Mouse (Mus musculus): ENCODE data around the gene Mboat2. TPM values are rescaled to one million over a fixed set of nuclear protein-coding genes. Genes with fewer than 3 reads are reported as not detected.

The Mboat2 gene
- polyA plus RNA-seq, 1 experiment from 2014 or later = 70.8 TPM

DNA sequence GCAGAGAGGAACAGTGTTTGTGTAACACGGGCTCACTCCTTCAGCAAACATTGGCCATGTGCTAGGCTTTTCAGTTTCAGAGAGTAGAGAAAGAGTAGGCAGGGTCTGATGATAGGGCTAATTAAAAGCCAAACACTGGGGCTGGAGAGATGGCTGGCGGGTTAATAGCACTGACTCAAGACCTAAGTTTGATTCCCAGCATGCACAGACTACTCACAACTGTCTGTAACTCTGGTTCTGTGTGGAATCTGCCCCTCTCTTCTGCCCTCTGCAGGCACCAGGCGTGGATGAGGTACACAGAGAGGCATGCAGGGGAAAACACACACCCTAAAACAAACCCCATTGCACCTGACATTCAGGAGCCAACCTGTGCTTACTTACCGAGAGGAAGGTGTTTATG is 14.7 kb downstream of the Mboat2 start:
- H3K4me3 ChIP-seq (replicated peaks; ENCODE audit: low read length) = no peak overlapping the region
- no peak overlapping the region for H3K27ac ChIP-seq (ENCODE audit: low read length)
- H3K9me3 ChIP-seq (ENCODE audit: control insufficient read depth, low read length) = no peaks in the 10 kb centered on the region
- no peaks in the 10 kb centered on the region for H3K36me3 ChIP-seq (ENCODE audit: control insufficient read depth, insufficient read depth)
- 76% methylated on average over 4 of the region's 4 CpGs for WGBS
- H3K27me3 ChIP-seq (replicated peaks; ENCODE audit: control insufficient read depth, insufficient read depth, low read length) = no peaks in the 10 kb centered on the region
- no peak overlapping the region for H3K9ac ChIP-seq (replicated peaks; ENCODE audit: low read depth, low read length)
- no peak for ATAC-seq
- peaks cover 32% of the 10 kb centered on the region for H3K4me1 ChIP-seq (replicated peaks; ENCODE audit: control insufficient read depth, insufficient read depth, low read length)
- no peak overlapping the region for H3K4me2 ChIP-seq (ENCODE audit: low read length)

DNA sequence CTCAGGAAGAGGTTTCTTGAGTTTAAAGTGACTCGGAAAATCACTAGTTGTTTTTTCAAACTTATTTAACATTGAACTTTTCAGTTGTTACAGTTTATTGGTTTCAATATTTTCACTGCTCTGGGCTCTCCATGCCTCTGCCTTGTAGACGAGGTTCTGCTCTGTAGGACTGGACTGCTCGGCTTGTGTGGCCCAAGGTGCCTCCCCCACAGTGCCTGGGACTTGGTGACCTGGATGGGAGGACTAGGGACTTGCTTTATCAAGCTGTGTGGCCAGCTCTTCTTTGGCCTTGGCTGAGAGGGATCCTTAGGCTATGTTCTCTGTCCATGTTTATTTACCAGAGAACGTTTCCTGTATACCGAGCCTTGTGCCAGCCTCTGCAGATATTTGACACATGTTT is 17.4 kb downstream of the Mboat2 start:
- no peak overlapping the region for H3K4me2 ChIP-seq (ENCODE audit: low read length)
- H3K4me1 ChIP-seq (replicated peaks; ENCODE audit: control insufficient read depth, insufficient read depth, low read length) = peaks cover 9% of the 10 kb centered on the region
- H3K9ac ChIP-seq (replicated peaks; ENCODE audit: low read depth, low read length) = no peak overlapping the region
- no peak overlapping the region for H3K27ac ChIP-seq (ENCODE audit: low read length)
- no peak for ATAC-seq
- H3K9me3 ChIP-seq (ENCODE audit: control insufficient read depth, low read length) = no peaks in the 10 kb centered on the region
- no peak overlapping the region for H3K4me3 ChIP-seq (replicated peaks; ENCODE audit: low read length)
- H3K36me3 ChIP-seq (ENCODE audit: control insufficient read depth, insufficient read depth) = no peaks in the 10 kb centered on the region
- 87% methylated on average over 5 of the region's 5 CpGs for whole genome bisulfite sequencing
- no peaks in the 10 kb centered on the region for H3K27me3 ChIP-seq (replicated peaks; ENCODE audit: control insufficient read depth, insufficient read depth, low read length)

DNA sequence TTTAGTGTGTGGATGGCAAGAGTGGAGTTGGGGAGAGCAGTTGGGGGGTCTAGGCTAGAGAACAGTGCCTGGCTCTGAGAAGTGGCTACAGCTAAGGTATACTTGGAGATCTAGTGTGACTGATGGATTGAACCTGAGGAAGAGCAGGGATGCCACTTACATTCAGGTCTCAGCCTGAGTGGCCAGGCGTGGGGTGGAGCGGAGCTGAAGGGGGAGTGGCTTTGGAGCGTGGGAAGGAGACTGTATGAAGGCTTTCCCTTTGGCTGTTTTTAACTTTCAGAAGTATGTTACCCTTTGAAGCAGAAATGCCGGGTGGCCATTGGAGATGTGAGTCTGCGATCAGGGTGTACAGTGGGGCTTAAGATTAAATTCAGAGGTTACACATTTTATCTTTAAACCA is 26.7 kb downstream of the Mboat2 start:
- Histone ChIP-seq H3K9me3 (ENCODE audit: control insufficient read depth, low read length) (no peaks in the 10 kb centered on the region), H3K9ac (replicated peaks; ENCODE audit: low read depth, low read length) (no peak overlapping the region), H3K27me3 (replicated peaks; ENCODE audit: control insufficient read depth, insufficient read depth, low read length) (no peaks in the 10 kb centered on the region), H3K27ac (ENCODE audit: low read length) (no peak overlapping the region), H3K4me3 (replicated peaks; ENCODE audit: low read length) (no peak overlapping the region), H3K36me3 (ENCODE audit: control insufficient read depth, insufficient read depth) (no peaks in the 10 kb centered on the region), H3K4me1 (replicated peaks; ENCODE audit: control insufficient read depth, insufficient read depth, low read length) (peaks cover 22% of the 10 kb centered on the region), H3K4me2 (ENCODE audit: low read length) (no peak overlapping the region)
- no peak for ATAC-seq
- 77% methylated on average over 5 of the region's 5 CpGs for WGBS

DNA sequence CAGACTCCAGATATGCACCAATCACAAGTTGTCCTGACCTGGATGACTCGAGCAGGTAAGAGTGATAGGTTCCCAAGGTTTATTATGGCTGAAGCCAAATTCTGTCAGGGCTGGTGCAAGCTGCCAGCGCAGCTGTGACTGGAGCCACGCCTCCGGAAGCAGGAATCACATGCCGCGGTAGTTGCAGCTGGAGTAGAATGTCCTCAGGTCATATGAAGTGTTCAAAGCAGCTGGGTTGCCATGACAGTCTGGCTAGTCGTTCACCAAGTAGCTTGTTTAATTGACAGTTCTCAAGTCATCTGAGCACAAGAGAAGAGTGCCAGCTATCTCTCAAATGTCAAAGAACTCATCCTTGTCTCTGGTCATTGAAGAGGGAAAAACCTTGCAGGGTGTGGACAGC is 28.7 kb downstream of the Mboat2 start:
- no peak for ATAC-seq
- WGBS = 74% methylated on average over 7 of the region's 7 CpGs
- peaks cover 25% of the 10 kb centered on the region for H3K4me1 ChIP-seq (replicated peaks; ENCODE audit: control insufficient read depth, insufficient read depth, low read length)
- no peaks in the 10 kb centered on the region for H3K36me3 ChIP-seq (ENCODE audit: control insufficient read depth, insufficient read depth)
- H3K27me3 ChIP-seq (replicated peaks; ENCODE audit: control insufficient read depth, insufficient read depth, low read length) = no peaks in the 10 kb centered on the region
- H3K4me2 ChIP-seq (ENCODE audit: low read length) = no peak overlapping the region
- no peak overlapping the region for H3K4me3 ChIP-seq (replicated peaks; ENCODE audit: low read length)
- no peaks in the 10 kb centered on the region for H3K9me3 ChIP-seq (ENCODE audit: control insufficient read depth, low read length)
- H3K9ac ChIP-seq (replicated peaks; ENCODE audit: low read depth, low read length) = no peak overlapping the region
- no peak overlapping the region for H3K27ac ChIP-seq (ENCODE audit: low read length)

DNA sequence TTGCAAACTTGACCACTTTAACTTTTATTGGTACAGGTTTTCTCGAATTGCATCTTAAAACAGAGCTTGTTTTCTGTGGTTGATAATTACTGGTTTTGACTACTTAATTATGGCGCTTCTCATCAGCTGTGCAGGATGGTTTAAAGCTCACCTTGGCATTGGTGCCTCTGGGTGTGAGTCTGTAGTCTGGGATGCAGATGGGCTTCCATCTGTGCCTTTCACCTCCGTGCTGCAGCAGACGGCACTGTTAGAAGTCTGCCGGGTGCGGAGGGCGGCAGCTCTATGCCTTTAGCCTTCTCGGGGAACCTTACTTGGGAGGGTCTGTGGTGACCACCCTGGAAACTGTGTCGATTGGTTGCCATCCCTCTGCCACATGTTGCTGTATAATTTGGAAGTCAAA is 29.8 kb downstream of the Mboat2 start:
- 45% methylated on average over 9 of the region's 9 CpGs for WGBS
- Histone ChIP-seq H3K9me3 (ENCODE audit: control insufficient read depth, low read length) (no peaks in the 10 kb centered on the region), H3K9ac (replicated peaks; ENCODE audit: low read depth, low read length) (no peak overlapping the region), H3K36me3 (ENCODE audit: control insufficient read depth, insufficient read depth) (no peaks in the 10 kb centered on the region), H3K4me1 (replicated peaks; ENCODE audit: control insufficient read depth, insufficient read depth, low read length) (peaks cover 28% of the 10 kb centered on the region), H3K4me2 (ENCODE audit: low read length) (no peak overlapping the region), H3K27me3 (replicated peaks; ENCODE audit: control insufficient read depth, insufficient read depth, low read length) (no peaks in the 10 kb centered on the region), H3K27ac (ENCODE audit: low read length) (no peak overlapping the region; the same call in 1 of the 2 replicates), H3K4me3 (replicated peaks; ENCODE audit: low read length) (no peak overlapping the region)
- peak; percentile 78 for ATAC-seq

DNA sequence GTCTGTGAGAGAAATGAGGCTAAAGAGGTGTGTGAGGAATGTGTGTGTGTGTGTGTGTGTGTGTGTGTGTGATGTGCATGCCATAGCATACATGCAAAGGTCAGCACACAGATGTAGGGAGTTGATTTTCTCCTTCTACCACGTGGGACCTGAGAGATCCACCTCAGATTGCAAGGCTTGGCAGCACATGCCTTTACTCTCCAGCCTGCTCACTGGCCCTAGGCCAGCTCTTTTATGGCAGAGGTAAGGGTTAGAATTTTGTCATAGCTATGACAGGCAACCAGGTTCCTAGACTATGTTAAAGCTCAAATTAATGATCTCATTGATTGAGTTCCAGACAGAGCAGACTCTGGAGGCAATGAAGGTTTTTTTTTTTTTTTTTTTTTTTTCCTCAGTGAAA is 33.1 kb downstream of the Mboat2 start:
- Histone ChIP-seq H3K9ac (replicated peaks; ENCODE audit: low read depth, low read length) (no peak overlapping the region), H3K4me2 (ENCODE audit: low read length) (no peak overlapping the region), H3K27me3 (replicated peaks; ENCODE audit: control insufficient read depth, insufficient read depth, low read length) (no peaks in the 10 kb centered on the region), H3K27ac (ENCODE audit: low read length) (no peak overlapping the region), H3K36me3 (ENCODE audit: control insufficient read depth, insufficient read depth) (no peaks in the 10 kb centered on the region), H3K9me3 (ENCODE audit: control insufficient read depth, low read length) (no peaks in the 10 kb centered on the region), H3K4me3 (replicated peaks; ENCODE audit: low read length) (no peak overlapping the region), H3K4me1 (replicated peaks; ENCODE audit: control insufficient read depth, insufficient read depth, low read length) (peaks cover 25% of the 10 kb centered on the region)
- WGBS = 37% methylated on average over 1 of the region's 1 CpGs
- ATAC-seq = no peak

DNA sequence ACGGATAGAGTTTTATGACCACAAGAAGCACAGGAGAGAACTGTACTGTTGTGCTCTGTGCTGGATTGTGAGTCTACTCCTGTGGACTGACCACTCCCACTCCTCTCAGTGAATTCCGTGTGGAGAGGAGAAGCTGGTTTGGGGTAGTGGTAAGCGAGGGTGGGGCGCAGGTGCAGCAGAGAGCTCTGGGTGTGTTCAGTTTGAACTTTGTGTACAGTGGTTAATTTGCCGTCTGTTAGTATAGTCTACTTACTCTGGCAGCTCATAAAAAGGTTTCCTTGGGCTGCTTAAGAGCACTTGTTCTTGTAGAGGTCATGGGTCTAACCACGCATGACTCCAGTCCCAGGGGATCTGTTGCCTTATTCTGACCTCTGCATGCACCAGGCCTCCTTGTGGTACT is 36.0 kb downstream of the Mboat2 start:
- no peak for ATAC-seq
- H3K4me3 ChIP-seq (replicated peaks; ENCODE audit: low read length) = no peak overlapping the region
- no peaks in the 10 kb centered on the region for H3K36me3 ChIP-seq (ENCODE audit: control insufficient read depth, insufficient read depth)
- peaks cover 9% of the 10 kb centered on the region for H3K4me1 ChIP-seq (replicated peaks; ENCODE audit: control insufficient read depth, insufficient read depth, low read length)
- no peak overlapping the region for H3K27ac ChIP-seq (ENCODE audit: low read length)
- 89% methylated on average over 6 of the region's 6 CpGs for WGBS
- H3K27me3 ChIP-seq (replicated peaks; ENCODE audit: control insufficient read depth, insufficient read depth, low read length) = no peaks in the 10 kb centered on the region
- no peak overlapping the region for H3K9ac ChIP-seq (replicated peaks; ENCODE audit: low read depth, low read length)
- H3K9me3 ChIP-seq (ENCODE audit: control insufficient read depth, low read length) = no peaks in the 10 kb centered on the region
- H3K4me2 ChIP-seq (ENCODE audit: low read length) = no peak overlapping the region

DNA sequence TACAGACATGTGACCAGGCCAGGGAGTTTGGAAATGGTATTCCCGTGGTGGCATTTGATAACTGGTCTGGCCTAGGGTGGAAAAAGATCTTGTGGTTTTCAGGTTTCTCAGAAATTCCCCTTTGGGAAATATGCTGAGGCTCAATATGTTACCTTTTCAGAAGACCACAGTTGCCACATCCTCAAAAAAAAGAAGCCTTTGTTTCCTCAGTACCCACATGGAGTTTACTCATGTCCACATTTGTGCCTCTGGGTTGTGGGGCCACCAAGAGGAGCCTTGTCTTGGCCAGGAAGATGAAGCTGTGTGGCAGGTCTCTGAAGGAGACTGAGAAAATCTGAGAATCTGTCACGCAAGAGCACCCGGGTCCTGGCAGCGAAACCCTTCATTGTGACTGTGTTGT is 38.0 kb downstream of the Mboat2 start:
- WGBS = 90% methylated on average over 4 of the region's 4 CpGs

DNA sequence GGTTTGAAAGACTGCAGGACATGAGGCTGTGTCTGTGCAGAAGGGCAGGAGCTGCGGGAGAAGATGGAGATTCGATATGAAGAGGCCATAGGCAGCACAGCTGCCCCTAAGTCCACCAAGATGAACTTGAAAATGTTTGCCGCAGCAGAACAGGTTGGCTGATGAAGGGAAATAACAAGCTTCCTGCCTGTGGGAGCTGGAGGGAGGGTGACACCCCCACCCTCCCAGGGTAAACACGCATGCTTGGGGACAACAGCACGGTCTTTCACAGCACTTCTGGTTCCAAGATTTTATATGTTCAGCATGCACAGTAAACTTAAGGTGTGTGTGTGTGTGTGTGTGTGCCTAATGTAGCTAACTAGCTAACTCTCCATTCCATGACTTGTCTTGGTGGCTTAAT is 38.6 kb downstream of the Mboat2 start:
- no peak for ATAC-seq
- H3K27me3 ChIP-seq (replicated peaks; ENCODE audit: control insufficient read depth, insufficient read depth, low read length) = no peaks in the 10 kb centered on the region
- WGBS = 92% methylated on average over 5 of the region's 5 CpGs
- no peak overlapping the region for H3K27ac ChIP-seq (ENCODE audit: low read length)
- no peaks in the 10 kb centered on the region for H3K9me3 ChIP-seq (ENCODE audit: control insufficient read depth, low read length)
- no peak overlapping the region for H3K4me2 ChIP-seq (ENCODE audit: low read length)
- no peaks in the 10 kb centered on the region for H3K36me3 ChIP-seq (ENCODE audit: control insufficient read depth, insufficient read depth)
- peaks cover 5% of the 10 kb centered on the region for H3K4me1 ChIP-seq (replicated peaks; ENCODE audit: control insufficient read depth, insufficient read depth, low read length)
- no peak overlapping the region for H3K4me3 ChIP-seq (replicated peaks; ENCODE audit: low read length)
- no peak overlapping the region for H3K9ac ChIP-seq (replicated peaks; ENCODE audit: low read depth, low read length)

More for the DNA sequence above, 38.0 kb downstream of the Mboat2 start:
- H3K4me1 ChIP-seq (replicated peaks; ENCODE audit: control insufficient read depth, insufficient read depth, low read length) = peaks cover 8% of the 10 kb centered on the region
- no peaks in the 10 kb centered on the region for H3K27me3 ChIP-seq (replicated peaks; ENCODE audit: control insufficient read depth, insufficient read depth, low read length)
- ATAC-seq = no peak
- H3K27ac ChIP-seq (ENCODE audit: low read length) = no peak overlapping the region
- H3K9me3 ChIP-seq (ENCODE audit: control insufficient read depth, low read length) = no peaks in the 10 kb centered on the region
- no peak overlapping the region for H3K9ac ChIP-seq (replicated peaks; ENCODE audit: low read depth, low read length)
- no peak overlapping the region for H3K4me3 ChIP-seq (replicated peaks; ENCODE audit: low read length)
- H3K36me3 ChIP-seq (ENCODE audit: control insufficient read depth, insufficient read depth) = no peaks in the 10 kb centered on the region
- no peak overlapping the region for H3K4me2 ChIP-seq (ENCODE audit: low read length)

DNA sequence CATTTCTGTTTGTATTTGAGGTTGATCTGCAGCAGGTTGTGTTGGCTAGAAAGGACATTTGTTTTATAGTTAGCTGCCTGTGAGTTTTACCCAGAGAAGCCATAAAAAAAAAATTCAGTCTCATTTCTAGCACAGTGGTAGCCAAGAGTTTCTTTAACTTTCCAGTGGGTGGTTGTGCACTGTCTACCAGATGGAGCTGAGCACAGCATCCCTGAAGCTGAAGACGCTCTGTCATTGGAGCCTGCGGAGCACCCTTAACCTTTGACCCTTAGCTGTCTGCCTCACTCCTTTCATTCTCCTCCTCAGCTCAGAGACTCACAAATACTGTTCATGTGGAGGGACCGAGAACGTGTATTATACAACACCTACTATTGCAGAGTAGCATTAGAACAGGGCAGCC is 40.2 kb downstream of the Mboat2 start:
- Histone ChIP-seq H3K4me2 (ENCODE audit: low read length) (no peak overlapping the region), H3K9me3 (ENCODE audit: control insufficient read depth, low read length) (no peaks in the 10 kb centered on the region), H3K27me3 (replicated peaks; ENCODE audit: control insufficient read depth, insufficient read depth, low read length) (no peaks in the 10 kb centered on the region), H3K4me1 (replicated peaks; ENCODE audit: control insufficient read depth, insufficient read depth, low read length) (peaks cover 2% of the 10 kb centered on the region; the same call in 1 of the 2 replicates), H3K27ac (ENCODE audit: low read length) (no peak overlapping the region), H3K36me3 (ENCODE audit: control insufficient read depth, insufficient read depth) (no peaks in the 10 kb centered on the region), H3K4me3 (replicated peaks; ENCODE audit: low read length) (no peak overlapping the region), H3K9ac (replicated peaks; ENCODE audit: low read depth, low read length) (no peak overlapping the region)
- WGBS = 62% methylated on average over 4 of the region's 4 CpGs
- ATAC-seq = no peak
